Mouse (Mus musculus): Measurements from ENCODE around the gene Nde1.
A peak's percentile ranks its signal among the peaks of the same experiment; 100 is the strongest.
"Not testable (repeated sequence)": the region's sequence is repeated elsewhere in the genome, so short reads cannot be mapped to it uniquely, and the experiment has no call there.

The Nde1 gene

DNA sequence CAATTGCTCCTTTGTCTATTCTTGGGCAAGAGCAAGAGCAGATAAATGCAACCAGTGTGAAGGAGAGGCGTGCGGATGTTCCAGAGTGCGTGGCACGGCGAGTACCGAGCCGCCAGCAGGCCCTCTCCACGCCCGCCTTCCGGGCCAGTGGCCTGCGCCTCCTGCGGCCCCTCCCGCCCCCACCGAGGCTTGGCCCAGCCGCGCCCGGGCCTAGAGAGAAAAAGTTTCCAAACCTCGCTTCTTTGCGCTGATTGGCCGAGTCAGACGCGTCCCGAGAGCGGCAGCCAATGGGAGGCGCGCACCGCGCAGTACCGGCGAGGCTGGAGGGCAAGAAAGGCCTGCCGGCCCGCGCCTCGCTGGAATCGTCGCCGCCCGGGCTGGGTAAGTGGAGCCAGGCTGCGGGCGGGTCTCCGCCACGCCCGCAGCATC is at the start of gene Nde1, which contains the start of gene Marf1:
Gene Nde1 (plus strand): TSS at position 288 of the 429 bp plus-strand sequence.
Gene Marf1 (minus strand): TSS at position 364 of the 429 bp plus-strand sequence.
- peak; percentile 71 for DNase-seq (ENCODE audit: low read depth, low spot score)

DNA sequence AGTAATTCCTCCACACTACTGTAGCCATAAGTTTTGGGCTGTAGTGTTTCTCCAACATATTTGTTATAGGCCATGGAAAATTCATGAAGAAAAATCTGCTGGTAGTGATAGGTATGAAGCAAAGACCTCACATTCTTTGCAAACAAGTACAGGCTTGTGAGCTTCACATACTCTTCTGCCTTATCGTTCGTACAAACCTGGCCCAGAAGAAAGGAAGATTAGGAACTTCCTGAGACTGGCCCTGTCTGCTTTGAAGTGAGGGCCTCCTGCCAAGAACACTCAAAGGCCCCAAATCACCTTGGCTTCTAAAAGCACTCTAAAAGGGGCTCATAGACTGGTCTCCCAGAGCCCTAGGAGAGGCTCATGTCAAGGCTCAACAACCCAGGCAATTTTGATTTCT is 45.8 kb upstream of the Nde1 start:
- no peak for DNase-seq (ENCODE audit: low read depth, low spot score)

DNA sequence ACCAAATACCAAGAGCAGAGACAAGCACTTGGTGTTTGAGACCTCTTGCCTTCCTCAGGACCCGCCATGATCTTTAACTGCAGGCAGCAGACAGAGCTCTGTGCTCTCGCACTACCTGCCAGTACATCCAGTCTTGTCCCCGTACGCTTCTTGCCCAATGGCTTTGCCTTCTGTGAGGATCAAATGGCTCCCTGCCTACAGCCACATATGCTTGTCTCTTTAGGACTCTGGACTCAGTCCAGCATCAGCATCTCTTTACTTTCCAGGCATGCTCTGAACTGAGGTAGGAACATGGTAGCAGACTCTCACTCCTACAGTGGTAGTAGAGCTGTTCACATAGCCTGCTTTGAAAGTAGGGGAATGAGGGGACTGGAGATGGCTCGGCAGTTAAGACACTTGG is 42.1 kb upstream of the Nde1 start:
- DNase-seq (ENCODE audit: low read depth, low spot score), result no peak

DNA sequence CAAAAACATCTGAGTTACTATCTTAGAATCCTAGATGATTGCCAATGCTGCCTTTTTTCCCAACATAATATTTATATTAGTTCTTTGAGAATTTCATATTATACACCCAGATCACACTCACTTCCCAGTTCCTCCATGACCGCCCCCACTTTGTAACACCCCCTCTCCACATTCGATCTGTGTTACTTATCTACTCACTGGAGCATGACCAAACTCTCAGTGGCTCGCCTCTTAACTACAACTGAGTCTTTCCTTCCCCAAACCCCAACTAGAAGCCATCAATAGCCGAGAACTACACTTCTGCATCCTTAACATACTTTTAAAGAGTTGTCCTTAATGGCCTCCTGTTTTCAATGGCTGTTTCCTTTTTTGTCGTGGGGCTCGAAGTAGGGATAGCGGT is 41.5 kb upstream of the Nde1 start:
- no peak for DNase-seq (ENCODE audit: low read depth, low spot score)

DNA sequence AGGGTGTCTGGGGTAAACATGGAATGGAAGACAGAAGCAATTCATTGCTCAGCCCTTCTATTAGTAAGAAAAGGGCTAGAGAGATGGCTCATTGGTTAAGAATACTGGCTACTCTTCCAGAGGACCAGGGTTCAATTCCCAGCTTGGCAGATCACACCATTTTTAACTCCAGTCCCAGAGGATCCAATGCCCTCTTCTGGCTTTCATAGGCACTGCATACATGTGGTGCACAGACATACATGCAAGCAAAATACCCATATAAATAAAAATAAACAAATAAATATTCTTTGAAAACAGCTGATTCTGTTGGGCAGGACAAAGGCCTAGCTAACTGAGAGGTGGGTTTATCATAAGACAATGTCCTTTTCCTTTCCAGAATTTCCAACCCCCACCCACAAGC is 40.5 kb upstream of the Nde1 start:
- DNase-seq (ENCODE audit: low read depth, low spot score), result no peak

DNA sequence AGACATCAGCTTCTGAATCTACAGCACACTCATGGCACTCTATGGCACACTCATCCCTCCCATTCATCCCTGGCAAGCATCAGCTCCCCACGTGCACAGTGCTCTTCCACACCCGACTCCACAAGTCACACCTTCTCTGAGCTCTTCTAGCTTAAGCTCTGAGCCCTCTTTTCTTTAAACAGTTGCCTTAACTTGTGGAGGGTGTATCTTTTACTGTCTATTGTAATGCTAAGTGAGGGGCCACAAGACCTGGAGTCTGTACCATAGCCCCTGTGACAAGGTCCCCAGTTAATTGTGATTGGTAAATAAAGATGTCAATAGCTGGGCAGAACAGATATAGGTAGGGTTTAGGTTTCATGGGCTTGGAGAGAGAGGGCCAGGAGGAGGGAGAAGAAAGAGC is 39.2 kb upstream of the Nde1 start:
- no peak for DNase-seq (ENCODE audit: low read depth, low spot score)

DNA sequence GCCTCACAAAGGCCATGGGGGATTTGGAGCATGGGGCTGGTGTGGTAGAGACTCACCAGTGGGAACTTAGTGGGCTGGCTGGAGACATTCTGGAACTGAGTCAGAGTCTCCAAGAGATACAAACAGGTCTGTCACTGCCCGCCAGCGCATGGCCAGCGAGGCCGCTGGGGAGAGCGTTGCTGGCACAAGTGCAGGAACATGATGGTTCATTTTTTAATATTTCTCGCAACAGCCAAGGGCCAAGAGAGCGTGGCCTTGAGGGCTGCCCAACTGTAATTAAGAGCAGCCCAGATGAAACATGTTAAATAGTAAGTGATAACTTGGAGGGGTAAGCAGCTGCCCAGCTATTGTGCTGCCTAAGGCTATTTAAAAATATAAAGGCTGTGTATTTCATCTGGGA is 38.4 kb upstream of the Nde1 start:
- DNase-seq (ENCODE audit: low read depth, low spot score), result no peak

DNA sequence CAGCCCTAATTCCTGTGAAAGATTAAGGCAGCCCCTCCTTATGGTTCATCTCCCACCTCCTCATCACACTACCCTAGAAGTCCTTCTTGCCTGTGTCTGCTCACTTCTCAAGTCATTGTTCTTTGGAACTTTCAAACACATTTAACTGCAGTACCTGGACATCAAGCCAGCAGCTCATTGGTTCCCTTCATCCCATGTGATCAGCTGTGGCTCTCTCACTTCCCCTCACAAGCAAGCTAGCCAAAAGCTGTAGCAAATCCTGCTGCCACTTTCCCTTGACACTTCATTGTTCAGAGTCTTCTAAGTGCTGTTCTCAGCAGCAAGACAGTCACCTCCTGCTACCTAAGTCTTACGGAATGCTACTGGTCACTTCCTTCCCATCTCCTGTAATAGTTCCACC is 37.8 kb upstream of the Nde1 start:
- no peak for DNase-seq (ENCODE audit: low read depth, low spot score)

DNA sequence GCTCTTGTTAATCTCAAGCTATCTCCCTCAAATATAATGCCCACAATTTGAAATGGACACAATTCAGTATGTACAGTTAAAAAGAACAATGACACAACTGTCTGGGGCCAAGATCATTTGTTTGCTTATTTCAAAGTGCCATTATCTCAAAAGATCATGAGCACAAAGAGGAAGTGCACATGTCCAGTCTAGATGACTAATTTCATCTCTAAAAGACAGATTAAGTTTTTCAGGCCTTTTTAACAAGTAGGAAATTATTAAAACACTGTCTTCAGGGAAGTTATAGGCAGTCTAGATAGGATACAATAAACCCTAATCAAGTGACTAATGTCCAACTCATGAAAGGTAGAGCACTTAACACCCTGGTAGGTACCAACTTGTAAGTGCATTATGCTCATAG is 34.1 kb upstream of the Nde1 start:
- no peak for DNase-seq (ENCODE audit: low read depth, low spot score)

DNA sequence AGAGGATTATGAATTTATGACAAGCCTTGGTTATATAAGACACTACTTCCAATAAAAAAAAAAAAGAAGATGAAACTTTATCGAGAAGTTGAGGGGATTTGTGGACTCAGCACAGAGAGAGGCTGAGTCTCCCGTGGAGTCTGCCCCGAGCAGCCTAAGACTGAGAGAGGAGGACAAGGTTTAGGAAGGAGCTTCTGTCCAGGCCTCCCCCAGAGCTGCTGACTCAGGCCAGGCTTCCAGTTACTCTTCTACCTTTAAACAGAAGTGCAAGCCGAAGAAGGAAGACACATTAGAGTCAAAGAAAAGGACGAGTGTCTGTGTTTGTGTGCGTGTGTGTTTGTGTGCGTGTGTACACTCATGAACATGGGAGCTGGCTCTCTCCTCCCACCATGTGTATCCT is 32.3 kb upstream of the Nde1 start:
- no peak for DNase-seq (ENCODE audit: low read depth, low spot score)

DNA sequence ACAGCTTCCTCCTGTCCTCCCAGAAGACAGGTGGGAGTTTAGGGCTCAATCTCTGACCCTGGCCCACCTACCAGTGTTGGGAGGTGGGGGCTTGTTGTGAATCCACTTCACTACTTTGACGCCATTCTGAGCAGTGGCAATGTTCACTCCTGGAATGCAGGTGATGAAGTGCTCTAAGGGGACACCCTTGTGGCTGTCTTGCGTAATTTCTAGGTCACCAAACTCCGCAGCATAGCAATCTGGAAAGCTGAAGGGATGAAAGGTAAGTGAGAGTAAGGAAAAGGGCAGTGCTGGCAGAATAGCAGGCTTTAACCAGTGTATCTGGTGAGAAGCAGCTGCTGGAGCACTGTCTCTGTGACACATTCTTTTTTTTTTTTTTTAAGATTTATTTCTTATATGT is 31.7 kb upstream of the Nde1 start:
- DNase-seq (ENCODE audit: low read depth, low spot score), result no peak

DNA sequence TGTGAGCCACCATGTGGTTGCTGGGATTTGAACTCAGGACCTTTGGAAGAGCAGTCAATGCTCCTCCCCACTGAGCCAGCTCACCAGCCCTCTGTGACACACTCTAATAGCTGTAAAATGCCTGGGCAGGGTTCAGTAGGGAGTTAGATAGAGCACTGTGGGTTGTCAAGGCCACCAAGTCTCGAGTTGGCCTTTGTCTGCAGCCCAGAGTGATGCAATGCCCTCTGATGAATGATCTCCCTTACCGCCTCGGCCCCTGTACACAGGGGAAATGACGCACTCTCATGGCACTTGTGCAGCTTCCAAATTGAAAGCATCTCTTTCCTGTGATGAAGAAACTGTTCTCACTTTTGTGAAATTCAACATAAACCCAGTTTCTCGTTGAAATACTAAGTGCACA is 31.2 kb upstream of the Nde1 start:
- no peak for DNase-seq (ENCODE audit: low read depth, low spot score)

DNA sequence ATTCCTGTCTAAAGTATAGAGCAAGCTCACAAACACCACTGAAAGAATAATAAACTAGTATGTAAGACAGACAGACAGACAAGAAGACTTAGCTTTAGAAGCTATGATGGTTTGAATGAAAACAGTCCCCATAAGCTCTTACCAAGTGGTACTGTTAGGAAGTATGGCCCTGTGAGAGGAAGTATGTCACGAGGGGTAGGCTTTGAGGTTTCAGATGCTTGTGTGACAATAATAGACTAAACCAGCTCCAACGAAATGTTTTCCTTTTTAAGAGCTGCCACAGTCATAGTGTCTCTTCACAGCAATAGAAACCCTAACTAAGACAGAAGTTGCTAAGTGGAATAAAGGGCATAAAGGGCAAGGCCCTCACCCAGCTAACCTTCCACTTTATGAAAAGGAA is 28.1 kb upstream of the Nde1 start:
- DNase-seq (ENCODE audit: low read depth, low spot score), result no peak

DNA sequence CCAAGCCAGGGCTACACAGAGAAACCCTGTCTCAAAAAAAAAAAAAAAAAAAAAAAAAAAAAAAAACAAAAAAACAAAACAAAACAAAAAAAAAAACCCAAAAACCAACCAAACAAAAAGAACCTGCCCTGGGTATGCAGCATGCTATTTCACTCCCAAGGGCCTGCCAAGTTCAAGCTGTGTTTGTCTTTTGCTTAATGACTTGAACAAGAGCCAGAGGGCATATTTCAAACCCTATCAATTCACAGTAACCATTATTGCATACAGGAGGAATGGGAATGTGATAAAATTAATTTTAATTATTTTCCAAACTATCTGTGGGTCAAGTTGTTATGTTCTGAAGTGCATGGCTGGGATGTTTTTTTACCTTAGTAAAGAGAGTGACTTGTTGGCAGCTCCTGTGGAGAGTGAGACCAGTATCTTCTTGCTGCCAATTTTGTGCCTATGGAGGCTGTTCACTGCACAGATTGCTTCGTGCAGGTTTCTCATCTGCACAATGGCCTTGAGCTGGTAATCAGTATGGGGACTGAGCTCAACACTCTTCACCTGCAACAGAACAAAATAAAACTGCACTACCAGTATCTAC is 25.0 kb upstream of the Nde1 start:
- DNase-seq (ENCODE audit: low read depth, low spot score), result no peak

DNA sequence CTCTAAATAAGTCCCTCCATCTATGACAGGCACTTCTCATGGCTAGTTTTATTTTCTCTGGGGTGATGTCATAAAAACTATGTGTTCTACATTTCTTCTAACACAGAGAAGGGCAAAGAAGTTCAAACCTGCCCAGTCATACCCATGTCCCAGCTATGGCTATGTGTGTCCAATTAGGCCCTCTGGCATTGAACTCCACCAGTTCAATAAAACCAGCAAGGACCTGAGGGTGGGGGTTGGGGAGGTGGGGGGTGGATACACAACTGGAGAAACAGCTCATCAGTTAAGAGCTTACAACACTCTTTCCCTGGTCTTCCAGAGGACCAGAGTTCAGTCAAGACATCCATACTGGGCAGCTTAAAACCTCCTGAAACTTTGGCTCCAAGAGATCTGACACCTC is 24.0 kb upstream of the Nde1 start:
- DNase-seq (ENCODE audit: low read depth, low spot score), result no peak

DNA sequence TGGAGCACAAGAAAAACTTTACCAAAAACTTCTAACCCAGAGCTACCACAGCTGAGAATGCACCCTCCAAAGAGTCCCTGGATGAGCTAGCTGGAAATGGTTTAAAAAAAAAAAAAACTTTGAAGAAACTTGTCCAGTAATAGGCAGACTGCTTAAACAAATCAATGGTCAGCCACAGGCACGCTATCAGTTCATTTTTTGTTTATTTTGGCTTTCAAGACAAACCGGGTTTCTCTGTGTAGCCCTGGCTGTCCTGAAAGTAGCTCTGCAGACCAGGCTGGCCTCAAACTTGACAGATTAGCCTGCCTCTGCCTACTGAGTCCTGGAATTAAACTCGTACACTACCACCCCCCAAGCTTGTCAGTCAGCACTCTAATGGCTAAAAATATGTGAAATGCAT is 19.8 kb upstream of the Nde1 start:
- no peak for DNase-seq (ENCODE audit: low read depth, low spot score)

DNA sequence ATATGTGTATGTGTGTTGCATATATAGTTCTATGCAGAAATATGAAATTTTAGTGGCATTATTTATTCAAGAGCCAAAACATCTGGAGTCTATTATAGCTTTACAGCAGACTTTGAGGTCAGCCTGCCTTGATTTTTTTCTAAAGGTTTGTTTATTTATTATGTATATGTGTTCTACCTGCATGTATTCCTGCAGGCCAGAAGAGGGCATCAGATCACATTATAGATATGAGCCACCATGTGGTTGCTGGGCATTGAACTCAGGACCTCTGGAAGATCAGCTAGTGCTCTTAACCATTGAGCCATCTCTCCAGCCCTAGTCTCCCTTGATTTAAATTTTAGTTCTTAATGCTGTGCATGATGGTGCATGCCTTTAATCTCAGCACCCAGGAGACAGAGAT is 15.4 kb upstream of the Nde1 start:
- no peak for DNase-seq (ENCODE audit: low read depth, low spot score)

DNA sequence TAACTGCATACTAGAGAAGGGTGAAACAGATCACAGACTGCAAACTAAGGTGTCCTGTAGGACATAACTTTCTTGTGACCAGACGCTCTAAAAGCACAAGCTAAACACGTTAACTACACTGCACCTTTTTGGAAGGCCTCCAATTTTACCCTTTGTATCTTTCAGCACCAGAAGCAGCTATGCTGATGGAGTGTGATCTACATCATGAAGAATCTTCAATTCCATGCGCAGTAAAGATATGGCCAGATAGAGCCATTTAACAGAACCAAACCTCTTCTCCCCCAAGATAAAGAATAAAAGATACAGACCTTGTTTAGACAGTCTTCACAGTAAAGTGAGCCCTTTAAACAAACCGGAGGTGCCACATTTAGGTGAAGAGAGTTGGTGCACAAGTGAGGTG is 11.4 kb upstream of the Nde1 start:
- DNase-seq (ENCODE audit: low read depth, low spot score), result no peak

DNA sequence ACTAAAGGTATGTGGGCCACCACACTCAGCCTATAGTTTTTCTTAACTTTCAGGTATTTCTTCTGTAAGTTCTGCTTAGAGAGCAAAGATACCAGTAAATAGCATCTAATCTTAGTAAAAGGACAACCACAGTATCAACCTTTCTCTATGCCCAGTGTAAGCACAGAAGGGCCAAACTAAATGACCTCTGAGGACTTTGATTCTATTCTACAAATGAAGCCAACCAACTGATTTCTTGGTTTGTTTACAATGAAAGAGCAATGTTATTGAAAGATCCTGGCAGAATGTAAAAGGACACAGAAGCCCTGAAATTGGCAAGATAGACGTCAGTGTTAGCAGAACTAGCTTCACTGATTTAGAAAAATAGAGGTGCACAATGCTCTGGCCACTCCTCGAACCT is 7.4 kb upstream of the Nde1 start:
- DNase-seq (ENCODE audit: low read depth, low spot score), result not testable (repeated sequence)

DNA sequence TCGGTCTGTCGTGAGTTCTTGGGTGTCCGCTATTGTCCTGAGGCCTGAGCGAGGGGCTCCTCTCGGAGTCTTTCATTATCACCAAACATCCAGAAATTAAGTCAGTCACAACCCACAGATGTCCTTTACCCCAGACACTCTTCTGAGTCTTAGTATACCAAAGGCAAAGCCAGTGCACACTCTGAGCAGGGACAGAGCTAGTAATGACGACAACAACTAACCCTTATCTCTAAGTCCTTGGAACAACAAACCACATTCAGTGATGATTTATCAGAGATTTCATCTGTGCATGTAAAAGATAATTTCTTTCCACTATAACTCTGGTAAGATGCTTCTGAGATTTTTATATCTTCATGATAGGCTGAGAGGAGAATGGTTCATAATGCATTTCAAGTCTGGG is 6.8 kb upstream of the Nde1 start:
- no peak for DNase-seq (ENCODE audit: low read depth, low spot score)

DNA sequence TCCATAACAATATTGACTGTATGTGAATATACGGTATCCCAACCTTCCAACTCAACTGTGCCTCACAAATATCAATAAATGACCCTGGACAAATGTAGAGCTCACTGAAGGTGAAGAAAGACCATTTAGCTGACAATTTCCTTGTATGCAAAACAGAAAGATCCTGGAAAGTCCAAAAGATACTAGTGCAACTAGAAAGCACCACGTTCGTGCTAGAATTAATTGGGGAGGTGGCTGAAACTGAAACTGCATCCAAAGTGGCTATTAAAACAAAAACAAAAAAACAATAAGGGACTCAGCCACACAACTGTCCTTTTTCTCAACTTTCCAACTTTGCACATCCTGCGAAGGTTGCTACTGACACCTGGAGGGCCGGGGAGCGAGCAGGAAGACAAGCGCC is 4.5 kb upstream of the Nde1 start:
- no peak for DNase-seq (ENCODE audit: low read depth, low spot score)

DNA sequence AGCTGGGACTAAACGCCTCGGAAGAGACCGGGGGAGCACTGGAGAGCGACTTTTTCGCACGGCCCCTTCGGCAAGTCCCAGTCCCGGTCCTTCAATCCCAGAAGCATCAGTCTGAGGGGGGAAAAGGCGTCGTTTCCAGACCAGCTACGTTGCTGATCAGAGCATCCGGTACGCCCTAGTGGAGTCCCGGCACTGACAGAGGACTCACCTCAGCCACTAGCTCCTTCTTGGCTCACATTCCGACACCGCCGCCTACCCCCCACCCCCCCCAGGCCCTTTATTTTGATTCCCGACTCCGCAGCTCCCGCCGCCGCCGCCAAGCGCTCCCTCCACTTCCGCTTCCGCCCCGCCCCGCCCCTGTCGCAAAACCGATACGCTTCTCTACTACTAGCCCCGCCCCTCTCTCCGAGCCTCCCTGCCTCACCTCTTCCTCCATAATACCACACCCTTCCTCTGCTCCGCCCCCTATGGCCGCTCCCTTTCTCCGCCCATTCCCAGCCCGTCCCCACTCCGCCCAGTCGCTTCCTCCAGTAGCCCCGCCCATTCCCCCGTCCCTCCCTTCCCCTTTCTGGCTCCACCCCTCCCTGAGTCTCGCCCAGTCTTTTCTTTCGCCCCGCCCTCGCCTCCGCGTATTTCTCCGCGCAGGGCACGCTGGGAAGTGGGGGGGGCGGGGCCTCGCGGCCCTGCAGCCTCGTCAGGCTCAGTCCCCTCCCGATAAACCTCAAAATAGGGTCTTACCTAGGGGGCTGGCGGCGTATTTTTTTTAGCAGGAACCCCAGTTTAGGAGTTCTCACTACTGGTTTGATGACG is 3.9 kb upstream of the Nde1 start:
- peak; percentile 91 for DNase-seq (ENCODE audit: low read depth, low spot score)

DNA sequence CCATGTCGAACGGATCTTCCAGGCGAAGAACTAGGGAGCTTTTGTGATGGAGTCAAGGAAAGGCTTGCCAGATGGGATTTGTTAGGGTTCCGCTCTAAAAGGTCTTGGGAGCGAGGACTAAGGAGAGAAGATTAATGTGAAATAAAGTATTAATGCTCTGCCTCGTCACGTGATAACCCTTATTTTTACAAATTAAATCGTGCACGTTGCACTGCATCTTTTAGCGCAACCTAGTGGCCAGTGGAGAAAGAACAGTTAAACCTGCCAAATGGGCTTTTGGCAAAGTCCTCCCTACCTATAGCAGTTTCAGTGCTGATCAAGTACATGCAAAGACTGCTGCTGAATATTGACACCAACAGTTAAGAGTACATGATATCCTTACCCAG is 3.3 kb upstream of the Nde1 start:
- peak; percentile 36 for DNase-seq (ENCODE audit: low read depth, low spot score)

DNA sequence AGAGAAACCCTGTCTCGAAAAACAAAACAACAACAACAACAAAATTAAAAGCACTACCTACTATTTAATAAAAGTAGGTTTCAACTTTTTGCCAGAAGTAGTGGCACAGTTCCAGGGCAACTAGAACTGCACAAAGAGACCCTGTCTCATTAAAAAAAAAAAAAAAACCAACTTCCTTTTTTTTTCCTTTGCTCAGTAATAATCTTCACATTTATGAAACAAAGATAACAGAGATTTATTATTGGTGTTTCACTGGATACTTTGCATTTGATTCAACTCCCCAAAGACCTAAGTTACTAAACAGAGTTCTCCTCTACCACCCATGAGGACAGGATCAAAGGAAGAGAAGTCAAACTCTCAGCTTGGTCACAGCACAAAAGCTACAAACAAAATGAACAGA is 2.1 kb upstream of the Nde1 start:
- no peak for DNase-seq (ENCODE audit: low read depth, low spot score)
